Mouse (Mus musculus) heart, adult 2 months (tissue): ENCODE measurements around the gene Tpd52l2.

Experiments used
- CTCF ChIP-seq: fragments of 200-600 bp; IDR thresholded peaks from 2 replicates; pipeline ENCODE4 v1.8.1; 2022; ENCODE audit warnings: antibody characterized with exemption, mild to moderate bottlenecking, moderate library complexity
- POLR2A ChIP-seq: fragments of 200-500 bp; IDR thresholded peaks from 2 replicates; pipeline ENCODE4 v1.6.1; 2011; ENCODE audit warnings: mild to moderate bottlenecking, low read depth, low read length, control low read depth; ENCODE audit not compliant: insufficient read depth

GRCm38 (mm10) chr2:181452181-181452580 lies 44.8 kb upstream of the Tpd52l2 start:
- TF ChIP-seq CTCF (no peak), POLR2A (no peak)
